Mouse (Mus musculus) embryonic fibroblast, embryonic 13.5 days (primary cell): Measurements from ENCODE around the gene Angptl6.

ENCODE experiments used
- CTCF ChIP-seq: IDR thresholded peaks from 2 replicates; pipeline ENCODE4 v1.5.1; 2011; ENCODE audit warnings: mild to moderate bottlenecking, control low read depth, low read length, moderate library complexity, borderline replicate concordance; ENCODE audit not compliant: insufficient read depth
- POLR2A ChIP-seq: IDR thresholded peaks from 2 replicates; pipeline ENCODE4 v1.6.1; 2011; ENCODE audit warnings: low read depth, mild to moderate bottlenecking, control low read depth, low read length, moderate library complexity

GRCm38 (mm10) chr9:20901466-20902173 is 22.1 kb upstream of the Angptl6 start:
- TF ChIP-seq CTCF: no peak
- TF ChIP-seq POLR2A: no peak
